Mouse (Mus musculus) left cerebral cortex, adult 9 months (tissue): ENCODE measurements around the gene Gm5148.

Experiments used
- DNase-seq, 2 experiments: peaks; one replicate each; pipeline ENCODE4 v3.0.0; 2022; ENCODE audit warnings: low spot score in 2 of 2

Gm5148 gene

GRCm38 (mm10) chr3:37724171-37724804 lies at the start of gene Gm5148:
TSS of gene Gm5148 (minus strand) at chr3:37724490.
- peak in 1 of 2 experiments; percentile 58 for DNase-seq

GRCm38 (mm10) chr3:37770951-37771350 lies 46.7 kb upstream of the Gm5148 start:
- no peak for DNase-seq

GRCm38 (mm10) chr3:37769268-37769756 lies 45.0 kb upstream of the Gm5148 start:
- DNase-seq: peak; percentile 75 to 83

- no peak for DNase-seq
Observed at GRCm38 (mm10) chr3:37767147-37768015, 43.1 kb upstream of the Gm5148 start.

- no peak for DNase-seq
Observed at GRCm38 (mm10) chr3:37766628-37767027, 42.3 kb upstream of the Gm5148 start.

GRCm38 (mm10) chr3:37765971-37766370 lies 41.7 kb upstream of the Gm5148 start:
- no peak for DNase-seq

GRCm38 (mm10) chr3:37765275-37765674 lies 41.0 kb upstream of the Gm5148 start:
- DNase-seq: no peak

- no peak for DNase-seq
Observed at GRCm38 (mm10) chr3:37762303-37762702, 38.0 kb upstream of the Gm5148 start.

- DNase-seq: no peak
Observed at GRCm38 (mm10) chr3:37761741-37762140, 37.5 kb upstream of the Gm5148 start.

GRCm38 (mm10) chr3:37760866-37761265 lies 36.6 kb upstream of the Gm5148 start:
- DNase-seq: no peak

GRCm38 (mm10) chr3:37758611-37759322 lies 34.5 kb upstream of the Gm5148 start:
- DNase-seq: no peak

GRCm38 (mm10) chr3:37758124-37758523 lies 33.8 kb upstream of the Gm5148 start:
- no peak for DNase-seq

- DNase-seq: no peak
Observed at GRCm38 (mm10) chr3:37757613-37758012, 33.3 kb upstream of the Gm5148 start.

GRCm38 (mm10) chr3:37756005-37756404 lies 31.7 kb upstream of the Gm5148 start:
- DNase-seq: no peak

GRCm38 (mm10) chr3:37754639-37755038 lies 30.3 kb upstream of the Gm5148 start:
- DNase-seq: no peak

GRCm38 (mm10) chr3:37753148-37753547 lies 28.9 kb upstream of the Gm5148 start:
- DNase-seq: no peak

GRCm38 (mm10) chr3:37748002-37748733 lies 23.9 kb upstream of the Gm5148 start:
- DNase-seq: peak in 1 of 2 experiments; percentile 29

- DNase-seq: no peak
Observed at GRCm38 (mm10) chr3:37747258-37748001, 23.1 kb upstream of the Gm5148 start.

GRCm38 (mm10) chr3:37744050-37744449 lies 19.8 kb upstream of the Gm5148 start:
- no peak for DNase-seq

GRCm38 (mm10) chr3:37739996-37740395 lies 15.7 kb upstream of the Gm5148 start:
- DNase-seq: no peak
